Mouse (Mus musculus) embryonic facial prominence, embryonic 11.5 days (tissue): Measurements from ENCODE around the gene Yjefn3. TPM values are rescaled to one million over a fixed set of nuclear protein-coding genes. Genes with fewer than 3 reads are reported as not detected.

ENCODE experiments used
- ATAC-seq: fragments of 200-750 bp; cut with Nextera tagmentation; replicated peaks from 2 replicates; pipeline ENCODE4 v1.8.0; 2017; ENCODE audit warnings: low read depth; ENCODE audit not compliant: insufficient number of reproducible peaks, low FRiP score, low TSS enrichment
- DNase-seq: peaks from one replicate; pipeline ENCODE4 v3.0.0-alpha.2; 2015; ENCODE audit warnings: low spot score
- H3K27ac ChIP-seq: fragments of 300-500 bp; sonication (generic); replicated peaks from 2 replicates; pipeline ENCODE4 v1.5.1; 2014; ENCODE audit warnings: mild to moderate bottlenecking, low read depth, low read length, control low read depth
- H3K27me3 ChIP-seq: fragments of 300-500 bp; sonication (generic); 2 replicates; pipeline ENCODE4 v1.6.1; 2014; ENCODE audit warnings: mild to moderate bottlenecking, low read length, moderate library complexity, mixed read lengths; ENCODE audit not compliant: control insufficient read depth, insufficient read depth
- H3K36me3 ChIP-seq: fragments of 300-500 bp; sonication (generic); replicated peaks from 2 replicates; pipeline ENCODE4 v1.6.1; 2014; ENCODE audit warnings: low read depth, mild to moderate bottlenecking, low read length, moderate library complexity, mixed read lengths; ENCODE audit not compliant: control insufficient read depth, insufficient read depth
- H3K4me1 ChIP-seq: fragments of 300-500 bp; sonication (generic); 2 replicates; pipeline ENCODE4 v1.6.1; 2014; ENCODE audit warnings: low read length, mixed read lengths; ENCODE audit not compliant: control insufficient read depth, insufficient read depth
- H3K4me2 ChIP-seq: fragments of 300-500 bp; sonication (generic); 2 replicates; pipeline ENCODE4 v1.6.1; 2014; ENCODE audit warnings: low read depth, mild to moderate bottlenecking, control low read depth, low read length, moderate library complexity
- H3K4me3 ChIP-seq: fragments of 300-500 bp; sonication (generic); 2 replicates; pipeline ENCODE4 v1.5.1; 2014; ENCODE audit warnings: low read depth, low read length, control low read depth
- H3K9ac ChIP-seq: fragments of 300-500 bp; sonication (generic); replicated peaks from 2 replicates; pipeline ENCODE4 v1.6.1; 2014; ENCODE audit warnings: mild to moderate bottlenecking, control low read depth, low read length
- H3K9me3 ChIP-seq: fragments of 300-500 bp; sonication (generic); replicated peaks from 2 replicates; pipeline ENCODE4 v1.6.1; 2016; ENCODE audit warnings: mild to moderate bottlenecking, low read length, inconsistent platforms, mixed read lengths; ENCODE audit not compliant: control insufficient read depth
- WGBS: fragments of 180-500 bp; shearing (Covaris S2); extraction: QIAGEN DNeasy Blood & Tissue Kit; methylation state at CpG from one replicate; pipeline ENCODE4 v1.1.7; 2014; 5-methylcytosine and 5-hydroxymethylcytosine counted together
- polyA plus RNA-seq: library from polyadenylated mRNA; unstranded; fragments of >200 nt; fragmentation: Nextera tagmentation; extraction: Ambion mirVana; gene quantifications from 2 replicates; pipeline ENCODE4 v1.2.1, GENCODE M21; 2014

Gene Yjefn3
- polyA plus RNA-seq, 1 experiment from 2014 or later, result 3.6 TPM

DNA sequence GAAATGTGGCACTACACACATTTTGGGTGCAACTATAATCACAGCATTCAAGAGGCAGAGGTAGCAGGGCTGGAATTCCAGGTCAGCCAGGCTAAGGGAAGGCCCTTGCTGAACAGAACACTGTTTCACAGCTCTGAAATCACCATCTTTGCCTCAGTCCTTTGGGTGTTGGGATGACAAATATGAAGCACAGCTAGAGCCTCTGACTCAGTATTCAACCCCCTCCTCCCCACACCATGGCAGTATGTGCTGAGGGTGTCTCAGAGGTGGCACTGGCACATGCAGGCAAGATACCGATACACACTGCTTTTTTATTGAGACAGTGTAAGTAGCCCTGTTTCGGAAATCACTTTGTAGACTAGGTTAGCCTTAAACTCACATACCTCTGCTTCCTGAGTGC is 3.7 kb upstream of the Yjefn3 start:
- DNase-seq (no peak), ATAC-seq (no peak)
- WGBS, result 83% methylated on average over 2 of the region's 2 CpGs
- Histone ChIP-seq H3K9ac (no peak overlapping the region), H3K36me3 (peaks cover 4% of the 10 kb centered on the region), H3K4me2 (no peak overlapping the region), H3K27ac (no peak overlapping the region), H3K4me1 (no peaks in the 10 kb centered on the region), H3K9me3 (no peaks in the 10 kb centered on the region), H3K4me3 (no peak overlapping the region), H3K27me3 (no peaks in the 10 kb centered on the region)

GRCm38 (mm10) chr8:69904096-69904495 is 1.6 kb upstream of the Yjefn3 start:
- Histone ChIP-seq H3K9me3 (no peaks in the 10 kb centered on the region), H3K4me2 (no peak overlapping the region), H3K4me1 (no peaks in the 10 kb centered on the region), H3K9ac (no peak overlapping the region), H3K36me3 (no peaks in the 10 kb centered on the region; the same call in none of the 2 replicates), H3K4me3 (no peak overlapping the region), H3K27ac (no peak overlapping the region), H3K27me3 (no peaks in the 10 kb centered on the region)
- 74% methylated on average over 8 of the region's 8 CpGs for WGBS
- ATAC-seq (no peak), DNase-seq (no peak)

- H3K4me1 ChIP-seq, result no peaks in the 10 kb centered on the region
- peak overlapping the region; percentile 94 for H3K4me2 ChIP-seq
- peak overlapping the region; percentile 75 for H3K27ac ChIP-seq
- H3K4me3 ChIP-seq, result peak overlapping the region; percentile 75
- ATAC-seq (peak; percentile 82), DNase-seq (peak; percentile 100)
- no peaks in the 10 kb centered on the region for H3K27me3 ChIP-seq
- peak overlapping the region; percentile 81 for H3K9ac ChIP-seq
- under 1% methylated on average over 42 of the region's 45 CpGs for WGBS
- H3K9me3 ChIP-seq, result no peaks in the 10 kb centered on the region
- no peaks in the 10 kb centered on the region; the same call in 1 of the 2 replicates for H3K36me3 ChIP-seq
These were observed 591 bp upstream of the Yjefn3 start for GRCm38 (mm10) chr8:69903063-69903542.

GRCm38 (mm10) chr8:69901484-69902162 is 889 bp downstream of the Yjefn3 start:
- Histone ChIP-seq H3K9me3 (no peaks in the 10 kb centered on the region), H3K27ac (peak overlapping the region; percentile 68), H3K4me3 (peak overlapping the region; percentile 75), H3K4me2 (peak overlapping the region; percentile 94), H3K4me1 (no peaks in the 10 kb centered on the region), H3K27me3 (no peaks in the 10 kb centered on the region), H3K9ac (peak overlapping the region; percentile 82), H3K36me3 (no peaks in the 10 kb centered on the region)
- DNase-seq (peak; percentile 96), ATAC-seq (peak; percentile 64)
- WGBS, result 1% methylated on average over 41 of the region's 41 CpGs

DNA sequence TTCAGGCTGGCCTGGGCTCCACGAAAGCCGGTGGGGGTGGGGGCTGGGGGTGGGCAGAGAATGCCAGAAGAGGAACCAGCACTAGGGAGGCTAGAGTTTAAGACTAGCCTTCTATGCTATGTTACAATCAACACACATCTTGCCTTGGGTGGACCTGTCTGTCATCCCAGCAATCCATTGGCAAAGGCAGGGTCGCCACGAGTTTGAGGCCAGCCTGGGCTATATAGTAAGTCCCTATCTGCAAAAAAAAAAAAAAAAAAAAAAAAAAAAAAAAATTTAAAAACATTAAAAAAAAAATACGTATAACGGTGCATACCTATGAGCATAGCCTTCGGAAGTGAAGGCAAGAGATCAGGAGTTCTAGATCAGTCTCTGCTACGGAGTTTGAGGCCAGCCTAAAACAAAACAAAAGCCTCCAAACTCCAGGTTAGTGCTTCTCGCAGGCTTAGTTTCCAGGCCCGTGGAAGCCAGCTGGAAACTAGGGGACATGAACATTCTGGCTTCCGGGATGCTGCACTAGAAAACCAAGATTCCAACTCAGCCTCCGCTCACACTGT is 1.5 kb downstream of the Yjefn3 start:
- peak overlapping the region; percentile 59 for H3K4me2 ChIP-seq
- ATAC-seq, result no peak
- peak overlapping the region; percentile 75 for H3K4me3 ChIP-seq
- no peaks in the 10 kb centered on the region for H3K4me1 ChIP-seq
- no peaks in the 10 kb centered on the region for H3K9me3 ChIP-seq
- 17% methylated on average over 12 of the region's 12 CpGs for WGBS
- H3K27ac ChIP-seq, result peak overlapping the region; percentile 59
- DNase-seq, result no peak
- H3K36me3 ChIP-seq, result no peaks in the 10 kb centered on the region
- no peaks in the 10 kb centered on the region for H3K27me3 ChIP-seq
- H3K9ac ChIP-seq, result peak overlapping the region; percentile 82

GRCm38 (mm10) chr8:69899876-69900275 is 2.6 kb downstream of the Yjefn3 start:
- Histone ChIP-seq H3K36me3 (no peaks in the 10 kb centered on the region), H3K4me3 (no peak overlapping the region), H3K9ac (no peak overlapping the region), H3K4me1 (no peaks in the 10 kb centered on the region), H3K27ac (no peak overlapping the region), H3K4me2 (no peak overlapping the region), H3K27me3 (no peaks in the 10 kb centered on the region), H3K9me3 (no peaks in the 10 kb centered on the region)
- ATAC-seq, result no peak
- 95% methylated on average over 2 of the region's 2 CpGs for WGBS
- DNase-seq, result no peak

DNA sequence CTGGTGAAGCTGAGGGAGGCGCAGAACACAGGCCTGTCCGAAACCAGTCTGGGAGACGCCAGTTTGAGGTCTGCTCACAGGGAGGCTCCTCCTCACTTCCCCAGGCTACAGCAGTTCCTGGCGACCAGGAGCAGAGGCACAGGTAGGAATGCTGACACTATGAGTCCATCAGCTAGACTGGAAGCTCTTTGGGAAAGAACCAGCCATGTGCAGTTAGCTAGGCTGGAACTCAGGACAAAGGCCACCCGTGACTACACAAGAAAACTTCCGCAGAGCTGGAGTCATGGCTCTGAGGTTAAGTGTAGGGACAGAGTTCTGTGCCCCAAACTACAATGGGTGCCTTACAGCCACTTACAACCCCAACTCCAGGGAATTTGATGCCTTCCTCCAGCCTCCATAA is 4.7 kb downstream of the Yjefn3 start:
- Histone ChIP-seq H3K4me1 (no peaks in the 10 kb centered on the region), H3K4me2 (no peak overlapping the region), H3K36me3 (no peaks in the 10 kb centered on the region), H3K27ac (no peak overlapping the region), H3K9ac (no peak overlapping the region), H3K27me3 (no peaks in the 10 kb centered on the region), H3K4me3 (no peak overlapping the region), H3K9me3 (no peaks in the 10 kb centered on the region)
- ATAC-seq (no peak), DNase-seq (no peak)
- 83% methylated on average over 6 of the region's 6 CpGs for WGBS

- Histone ChIP-seq H3K4me2 (no peak overlapping the region), H3K9me3 (no peaks in the 10 kb centered on the region), H3K9ac (no peak overlapping the region), H3K4me3 (no peak overlapping the region), H3K27ac (no peak overlapping the region), H3K4me1 (no peaks in the 10 kb centered on the region), H3K27me3 (no peaks in the 10 kb centered on the region), H3K36me3 (no peaks in the 10 kb centered on the region)
- ATAC-seq (no peak), DNase-seq (no peak)
- WGBS, result 84% methylated on average over 4 of the region's 4 CpGs
These were observed 6.6 kb downstream of the Yjefn3 start for GRCm38 (mm10) chr8:69895772-69896451.
